Mouse (Mus musculus): Measurements from ENCODE around the gene Syde2. TPM values are rescaled to one million over a fixed set of nuclear protein-coding genes. Genes with fewer than 3 reads are reported as not detected.
"Not testable (repeated sequence)": the region's sequence is repeated elsewhere in the genome, so short reads cannot be mapped to it uniquely, and the experiment has no call there.

Syde2 gene
- total RNA-seq, 2 experiments from 2014 or later = 0.92 to 1.2 TPM

DNA sequence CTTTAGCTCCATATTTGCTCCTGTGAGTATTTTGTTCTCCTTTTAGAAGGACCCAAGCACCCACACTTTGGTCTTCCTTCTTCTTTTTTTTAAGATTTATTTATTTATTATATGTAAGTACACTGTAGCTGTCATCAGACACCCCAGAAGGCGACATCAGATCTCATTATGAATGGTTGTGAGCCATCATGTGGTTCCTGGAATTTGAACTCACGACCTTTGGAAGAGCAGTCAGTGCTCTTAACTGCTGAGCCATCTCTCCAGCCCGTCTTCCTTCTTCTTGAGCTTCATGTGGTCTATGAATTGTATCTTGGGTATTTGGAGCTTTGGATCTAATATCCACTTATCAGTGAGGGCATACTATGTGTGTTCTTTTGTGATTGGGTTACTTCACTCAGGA is 22.1 kb upstream of the Syde2 start:
- DNase-seq = not testable (repeated sequence)

DNA sequence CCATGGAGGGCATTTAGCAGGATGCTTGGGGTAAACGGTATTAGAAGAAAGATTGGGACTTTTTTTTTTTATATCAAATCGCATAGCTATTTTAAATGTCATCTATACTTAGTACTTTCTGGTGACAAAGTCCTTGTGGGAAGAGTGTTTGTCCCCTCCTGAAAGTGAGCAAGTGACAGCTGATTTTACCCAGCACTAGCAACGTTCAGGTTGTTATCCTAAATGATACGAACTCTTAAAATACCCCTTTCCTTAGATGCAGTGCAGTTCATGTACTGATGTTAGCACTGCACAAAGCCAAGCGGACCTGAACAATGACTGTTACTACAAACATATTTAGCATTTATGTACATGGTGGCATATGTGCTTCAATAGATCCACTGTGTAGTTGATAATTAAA is 20.9 kb upstream of the Syde2 start:
- DNase-seq = no peak

DNA sequence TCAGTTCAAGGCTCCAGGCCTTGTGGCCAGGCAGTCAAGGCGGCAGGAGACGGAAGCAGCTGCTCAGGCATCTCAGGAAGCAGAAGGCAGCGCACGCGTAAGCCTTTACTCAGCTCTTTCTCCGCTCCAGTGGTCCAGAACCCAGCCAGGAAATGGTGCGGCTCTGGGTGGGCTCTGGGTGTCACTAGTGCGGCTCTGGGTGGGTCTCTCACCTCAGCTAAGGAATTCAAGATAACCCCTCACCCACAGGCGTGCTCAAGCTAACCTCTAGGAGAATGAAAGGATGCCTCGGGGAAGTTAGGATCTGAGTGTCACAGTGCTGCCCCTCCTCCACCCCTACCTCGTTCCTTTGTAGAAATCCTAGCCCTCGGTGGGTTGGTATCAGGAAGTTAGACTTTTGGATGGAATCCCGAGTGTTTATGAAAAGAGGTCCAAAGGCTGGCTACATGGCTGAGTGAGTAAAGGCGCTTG is 18.6 kb upstream of the Syde2 start:
- no peak for DNase-seq

DNA sequence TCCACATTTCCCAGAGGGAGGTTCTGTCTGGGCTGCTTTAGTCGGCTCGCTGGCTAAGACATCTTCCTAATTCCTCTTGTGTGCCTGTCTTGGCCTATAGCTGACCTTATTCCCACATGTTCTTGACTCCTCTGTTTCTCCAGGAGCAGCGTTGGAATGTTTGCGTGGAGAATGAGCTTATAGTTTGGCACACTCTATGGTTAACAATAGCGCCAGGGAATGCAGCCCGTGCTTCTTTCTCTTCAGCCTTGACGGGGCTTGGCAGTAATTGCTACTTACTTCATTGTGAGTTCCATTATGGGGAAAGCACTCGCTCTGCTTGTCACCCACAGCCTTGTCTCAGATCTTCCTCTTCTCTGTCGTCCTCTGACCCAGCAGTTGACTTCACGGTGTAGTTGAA is 16.2 kb upstream of the Syde2 start:
- no peak for DNase-seq

DNA sequence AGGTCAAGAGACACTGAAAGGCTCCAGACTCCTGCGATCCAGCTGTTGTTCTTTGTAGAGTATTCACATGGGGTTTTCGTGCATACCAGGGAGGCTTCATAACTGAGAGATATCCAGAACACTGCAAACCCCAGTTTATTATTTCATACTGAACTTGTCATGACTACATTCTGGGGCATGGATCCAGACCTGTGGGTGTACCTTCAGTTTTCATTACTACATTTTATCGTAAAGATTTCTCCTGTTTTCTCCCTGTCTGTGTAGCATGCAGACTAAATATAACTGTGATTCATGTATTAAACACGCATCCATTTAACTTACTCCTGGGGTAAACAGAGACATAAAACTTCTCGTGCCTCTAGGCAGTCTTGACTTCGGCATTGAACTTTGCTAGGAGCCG is 12.7 kb upstream of the Syde2 start:
- no peak for DNase-seq

DNA sequence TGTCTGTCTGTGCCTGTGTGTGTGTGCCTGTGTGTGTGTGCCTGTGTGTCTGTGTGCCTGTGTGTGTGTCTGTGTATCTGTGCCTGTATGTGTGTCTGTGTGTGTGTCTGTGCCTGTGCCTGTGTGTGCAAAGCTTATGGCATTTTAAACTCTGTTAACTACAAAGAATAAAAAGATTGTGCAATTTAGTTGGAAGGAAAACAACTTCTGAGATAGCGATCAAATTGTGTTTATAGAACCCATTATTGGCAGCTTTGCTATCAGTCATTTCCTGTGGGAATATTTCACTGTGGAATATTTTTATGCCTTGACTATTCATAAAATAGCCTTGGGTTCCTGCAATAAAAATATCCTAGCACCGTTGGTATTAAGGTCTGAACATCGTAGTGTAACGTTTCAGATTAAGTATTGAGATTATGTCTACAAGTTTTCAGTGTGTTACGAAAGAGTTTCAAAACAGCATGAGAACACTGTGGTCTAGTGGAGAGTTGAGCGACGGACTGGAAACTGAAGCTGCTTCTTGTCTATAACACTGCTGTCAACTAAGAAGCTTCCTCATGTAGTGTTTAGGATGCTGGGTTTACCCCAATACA is 2.2 kb upstream of the Syde2 start:
- DNase-seq = peak; percentile 1

DNA sequence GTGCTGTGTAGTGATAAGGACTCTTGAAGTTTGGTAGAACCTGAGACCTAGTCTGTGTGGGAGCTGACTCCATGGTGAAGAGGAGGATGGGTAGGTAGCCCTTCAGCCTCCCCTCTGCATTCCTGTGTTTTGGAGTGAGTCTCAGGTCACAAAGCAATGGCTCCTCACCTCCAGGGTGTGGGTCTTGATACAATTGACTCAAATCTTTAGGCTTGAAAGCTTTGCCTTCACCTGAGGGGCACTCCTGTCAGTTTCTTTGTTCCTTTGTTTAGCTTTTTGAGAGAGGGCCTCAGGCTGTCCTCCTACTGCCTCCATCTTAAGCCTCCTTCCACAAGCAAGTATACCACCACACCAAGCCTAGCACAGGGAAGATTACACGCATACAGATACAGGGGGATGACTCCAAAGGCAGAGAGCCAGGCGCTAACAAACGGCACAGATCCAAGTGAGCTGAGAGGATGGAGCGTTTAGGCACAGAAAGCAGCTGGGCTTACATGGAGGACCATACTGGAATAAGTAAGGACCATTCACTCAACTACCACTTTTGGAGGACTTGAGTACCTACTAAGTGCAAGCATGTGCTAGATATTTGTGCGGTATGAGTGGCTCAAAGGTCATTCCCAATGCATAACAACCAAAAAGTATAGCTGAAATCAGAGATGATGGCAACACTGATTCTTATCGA is 1.2 kb upstream of the Syde2 start:
- DNase-seq = peak; percentile 1

DNA sequence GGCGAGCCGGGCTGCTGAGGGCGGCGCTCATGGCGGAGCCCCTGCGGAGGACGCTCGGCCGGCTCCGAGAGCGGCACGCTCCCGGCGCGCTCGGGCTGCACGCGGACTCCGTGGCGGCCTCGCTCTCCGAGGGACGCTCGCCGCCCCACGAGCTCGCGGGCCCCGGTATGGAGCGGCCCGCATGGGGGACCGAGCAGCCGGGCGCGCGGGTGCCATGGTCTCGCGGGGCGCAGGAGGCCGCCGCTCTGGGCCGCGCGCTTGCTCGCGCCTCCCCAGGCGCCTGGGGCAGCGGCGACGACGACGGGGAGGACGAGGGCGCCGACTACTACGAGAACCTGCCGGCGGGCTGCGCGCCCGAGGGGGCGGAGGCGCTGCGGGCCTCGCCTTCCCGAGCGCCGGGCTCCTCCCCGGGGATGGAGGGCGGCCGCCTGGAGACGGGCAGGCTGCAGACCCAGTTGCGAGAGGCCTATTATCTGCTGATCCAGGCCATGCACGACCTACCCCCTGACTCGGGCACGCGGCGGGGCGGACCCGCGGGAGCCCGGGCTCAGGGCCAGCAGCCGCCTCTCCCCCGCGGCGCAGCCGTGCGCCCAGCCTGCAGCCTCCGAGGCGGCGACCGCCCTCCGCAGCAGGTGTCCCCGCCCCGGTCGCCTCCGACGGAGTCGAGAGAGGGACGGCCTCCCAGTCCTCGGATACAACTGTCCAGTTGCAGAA is 457 bp downstream of the Syde2 start:
- DNase-seq = peak; percentile 87

DNA sequence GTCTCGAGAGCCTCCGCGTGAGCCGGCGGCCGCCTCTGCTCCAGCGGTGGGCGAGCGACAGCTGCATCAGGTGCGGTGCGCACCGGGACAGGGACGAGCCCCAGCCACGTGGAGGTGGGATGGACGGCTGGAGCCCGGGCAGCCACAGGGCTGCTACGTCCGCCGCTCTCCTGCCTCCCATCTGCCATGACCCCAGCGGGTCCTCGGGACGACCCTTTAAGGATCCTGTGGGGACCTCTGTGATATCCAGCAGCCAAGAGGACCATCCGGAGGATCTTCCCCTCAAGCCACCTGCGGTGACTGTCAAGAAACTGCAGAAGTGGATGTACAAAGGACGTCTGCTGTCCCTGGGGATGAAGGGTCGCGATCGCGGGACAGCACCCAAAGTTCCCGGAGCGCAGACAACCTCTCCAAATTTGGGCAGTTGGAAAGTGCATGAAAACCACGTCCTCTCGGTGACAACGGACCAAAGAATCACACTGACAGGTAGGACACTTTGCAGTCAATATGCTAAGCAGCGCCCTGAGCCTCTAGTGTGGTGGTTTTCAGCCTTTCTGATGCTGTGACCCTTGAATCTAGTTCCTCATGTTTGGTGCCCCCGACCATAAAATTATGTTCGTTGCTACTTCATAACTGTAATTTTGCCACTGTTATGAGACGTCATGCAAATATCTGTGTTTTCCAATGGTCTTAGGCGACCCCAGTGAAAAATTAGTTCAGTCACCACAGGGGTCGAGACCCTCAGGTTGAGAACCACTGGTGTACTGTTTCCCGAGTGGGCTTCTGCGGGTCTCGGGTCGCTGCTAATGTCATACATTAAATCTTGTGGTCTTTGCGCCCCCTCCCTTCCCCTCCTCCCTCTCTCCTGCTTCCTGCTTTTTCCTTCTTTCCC is 1.3 kb downstream of the Syde2 start:
- DNase-seq = no peak

DNA sequence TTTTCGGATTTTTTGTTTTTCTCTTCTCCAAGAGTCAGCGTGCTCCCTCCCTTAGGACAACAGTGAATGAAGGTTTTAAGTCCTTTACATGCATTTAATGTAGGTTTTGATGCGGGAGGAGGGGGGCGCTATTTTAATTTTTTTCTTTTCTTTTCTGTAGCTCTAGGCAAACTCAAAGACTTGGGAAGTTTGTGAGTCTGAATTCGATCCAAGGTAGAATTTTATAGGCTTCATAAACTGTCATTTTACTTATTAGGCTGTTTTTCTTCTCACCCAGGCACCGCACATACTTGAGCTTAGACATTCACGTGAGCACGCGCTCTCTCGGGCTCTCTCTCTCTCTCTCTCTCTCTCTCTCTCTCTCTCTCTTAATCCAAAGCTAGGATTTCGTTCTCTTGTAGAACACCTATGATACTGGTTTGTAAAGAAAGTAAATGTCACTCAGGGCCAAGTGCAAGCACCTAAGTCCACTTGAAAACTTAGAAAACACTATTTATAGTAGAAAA is 2.0 kb downstream of the Syde2 start:
- DNase-seq = no peak

DNA sequence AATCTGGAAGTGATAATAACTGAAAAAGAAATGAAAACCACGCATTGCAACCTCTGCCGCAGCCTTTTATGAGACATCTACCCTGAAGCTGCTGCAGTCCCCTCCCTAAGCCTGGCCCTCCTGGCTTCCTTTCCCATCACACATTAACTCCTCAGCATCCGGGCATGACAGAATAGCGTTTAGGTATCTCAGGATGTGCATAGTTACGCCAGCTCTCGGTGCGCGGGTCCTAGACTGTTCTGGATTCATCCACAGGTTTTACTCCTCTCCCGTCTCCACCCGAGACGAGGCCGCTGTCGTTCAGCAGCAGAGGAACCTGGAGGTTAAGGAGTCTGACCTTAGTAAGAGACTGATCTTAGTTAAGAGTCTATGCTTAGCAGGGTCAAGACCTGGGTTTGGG is 3.5 kb downstream of the Syde2 start:
- no peak for DNase-seq

DNA sequence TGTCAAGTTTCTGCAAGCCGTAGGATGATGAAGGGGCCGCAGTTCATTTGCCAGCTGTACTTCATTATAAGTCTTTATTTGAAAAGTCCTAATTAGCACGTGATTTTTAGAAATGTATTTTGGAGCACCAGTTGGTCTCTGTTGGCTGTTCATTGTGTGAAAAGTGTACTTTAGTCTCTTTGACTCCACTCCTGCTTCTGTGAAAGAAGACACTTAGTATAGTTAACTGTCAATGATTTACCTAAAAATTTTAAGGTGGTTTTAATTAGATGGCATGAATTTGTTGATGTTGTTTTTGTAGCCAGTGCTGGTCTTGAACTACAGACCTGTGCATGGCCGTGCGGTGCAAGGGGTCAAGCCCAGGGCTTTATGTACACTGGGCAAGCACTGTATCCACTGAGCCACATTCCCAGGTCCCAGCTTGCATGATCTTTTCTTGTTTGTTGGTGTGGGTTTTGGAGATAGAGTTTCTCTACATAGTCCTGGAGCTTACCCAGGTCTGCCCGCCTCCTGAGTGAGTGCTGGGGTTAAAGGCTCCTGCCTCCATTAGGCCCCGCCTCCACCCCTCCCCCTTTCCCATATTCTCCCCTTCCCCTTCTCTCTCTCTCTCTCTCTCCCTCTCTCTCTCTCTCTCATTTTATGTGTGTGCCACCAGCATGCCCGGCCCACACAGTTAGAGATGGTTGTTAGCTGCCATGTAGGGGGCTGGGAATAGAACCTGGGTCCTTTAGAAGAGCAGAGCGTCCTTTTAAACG is 4.5 kb downstream of the Syde2 start:
- DNase-seq = no peak

DNA sequence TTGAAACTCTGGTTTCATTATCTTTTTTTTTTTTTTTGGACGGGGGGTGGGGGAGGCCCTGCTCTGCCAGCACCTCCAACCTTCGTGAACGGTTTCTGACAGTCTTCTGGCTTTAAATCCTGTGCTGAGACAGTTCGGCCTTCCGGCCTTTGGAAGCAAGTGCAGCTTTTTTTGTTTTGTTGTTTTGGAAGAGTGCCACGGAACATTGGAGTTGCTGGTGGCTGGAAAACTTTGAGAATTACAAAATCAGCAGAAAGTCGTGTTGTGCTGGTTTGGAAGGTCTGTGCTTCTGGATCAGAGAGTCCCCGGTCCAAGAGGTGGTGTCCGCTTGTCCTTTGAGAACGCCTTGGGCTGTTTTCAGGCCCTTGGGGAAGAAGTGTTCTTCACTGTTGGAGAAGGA is 5.1 kb downstream of the Syde2 start:
- DNase-seq = peak; percentile 58

DNA sequence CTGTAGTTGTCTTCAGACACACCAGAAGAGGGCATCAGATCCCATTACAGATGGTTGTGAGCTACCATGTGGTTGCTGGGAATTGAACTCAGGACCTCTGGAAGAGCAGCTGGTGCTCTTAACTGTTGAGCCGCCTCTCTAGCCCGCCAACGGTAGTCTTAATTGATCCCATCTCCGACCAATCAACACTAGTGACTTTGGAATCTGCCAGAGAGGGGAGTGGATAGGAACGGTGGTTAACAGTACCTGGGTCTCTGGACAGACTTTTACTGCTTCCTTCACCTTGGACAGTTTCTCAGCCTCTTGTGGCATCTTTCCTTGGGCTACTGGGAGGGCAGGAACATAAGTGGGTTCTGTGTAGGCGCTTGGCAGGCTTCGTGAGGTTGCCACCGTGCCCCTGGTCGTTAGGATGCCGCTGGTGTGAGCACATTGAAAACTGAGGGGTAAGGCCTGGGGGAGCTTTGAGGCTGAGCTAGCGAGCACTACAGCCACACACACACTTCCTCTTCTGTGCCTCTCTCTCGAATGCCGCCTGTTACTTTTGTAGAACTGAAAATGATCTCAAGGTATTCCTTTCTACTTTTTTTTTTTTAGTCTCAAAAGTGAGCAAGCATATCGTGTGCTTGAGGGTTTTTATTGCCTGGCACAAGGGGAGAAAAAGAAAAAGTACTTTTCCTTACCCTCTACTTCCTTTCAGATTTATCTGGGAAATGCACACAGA is 6.0 kb downstream of the Syde2 start:
- no peak for DNase-seq

DNA sequence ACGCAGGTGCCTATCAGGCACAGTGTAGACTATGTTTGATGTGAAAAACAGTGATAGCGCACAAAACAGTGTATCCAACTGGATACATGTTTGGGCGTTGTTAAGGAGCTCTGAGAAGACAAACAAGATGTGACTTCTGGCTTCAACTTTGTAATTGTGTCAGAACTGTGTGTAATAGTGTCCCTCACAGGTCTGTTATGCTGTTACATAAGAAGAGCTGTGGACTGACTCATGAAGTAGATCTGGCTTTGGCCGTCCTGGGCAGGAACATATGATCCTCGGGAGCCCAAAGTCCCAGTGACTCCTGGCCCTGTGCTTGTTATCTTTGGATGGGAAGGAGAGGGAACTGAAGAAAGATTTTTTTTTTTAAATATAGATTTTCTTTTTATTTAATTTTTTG is 7.8 kb downstream of the Syde2 start:
- peak; percentile 38 for DNase-seq

DNA sequence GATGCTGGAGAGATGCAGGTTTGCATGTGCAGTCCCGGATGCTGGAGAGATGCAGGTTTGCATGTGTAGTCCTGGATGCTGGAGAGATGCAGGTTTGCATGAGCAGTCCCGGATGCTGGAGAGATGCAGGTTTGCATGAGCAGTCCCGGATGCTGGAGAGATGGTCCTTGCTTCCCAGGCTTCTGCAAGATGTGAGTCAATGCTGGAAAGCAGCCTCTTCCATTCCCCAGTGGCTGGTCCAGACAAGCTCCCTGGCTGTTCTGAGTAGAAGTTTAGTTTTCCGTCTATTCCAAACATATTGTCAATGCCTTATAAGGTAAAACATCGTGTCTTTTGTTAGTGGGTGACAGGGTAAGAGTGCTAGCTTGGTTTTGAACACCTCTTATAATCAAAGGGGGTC is 8.9 kb downstream of the Syde2 start:
- peak; percentile 27 for DNase-seq

DNA sequence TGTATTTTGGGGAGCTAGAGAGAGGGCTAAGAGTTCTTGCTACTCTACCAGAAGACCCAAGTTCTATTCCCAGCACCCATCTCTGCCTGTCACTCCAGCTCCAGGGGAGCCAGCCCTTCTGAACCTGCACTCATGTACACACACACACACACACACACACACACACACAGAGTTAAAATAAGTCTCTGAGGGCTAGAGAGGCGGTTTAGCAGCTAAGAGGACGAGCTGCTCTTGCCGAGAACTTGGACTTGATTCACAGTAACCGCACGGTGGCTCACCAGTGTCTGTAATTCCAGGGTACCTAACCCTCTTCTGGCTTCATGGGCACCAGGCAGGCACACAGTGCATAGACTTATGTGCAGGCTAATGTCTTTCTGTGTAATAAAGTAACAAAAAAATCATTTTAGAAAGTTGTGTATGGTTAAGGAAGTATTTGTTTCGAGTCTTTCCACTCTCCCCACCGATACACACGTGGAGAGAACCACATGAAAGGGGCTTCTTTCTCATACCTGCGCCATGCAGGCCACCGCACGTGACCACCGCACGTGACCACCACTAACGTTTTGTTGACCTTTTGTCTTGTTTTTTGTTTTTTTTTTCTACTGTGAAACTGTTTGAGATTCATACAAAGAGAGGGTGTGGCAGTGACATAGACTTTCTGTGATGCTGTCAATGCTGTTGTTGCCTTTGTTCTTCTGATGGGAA is 16.8 kb downstream of the Syde2 start:
- DNase-seq = no peak

DNA sequence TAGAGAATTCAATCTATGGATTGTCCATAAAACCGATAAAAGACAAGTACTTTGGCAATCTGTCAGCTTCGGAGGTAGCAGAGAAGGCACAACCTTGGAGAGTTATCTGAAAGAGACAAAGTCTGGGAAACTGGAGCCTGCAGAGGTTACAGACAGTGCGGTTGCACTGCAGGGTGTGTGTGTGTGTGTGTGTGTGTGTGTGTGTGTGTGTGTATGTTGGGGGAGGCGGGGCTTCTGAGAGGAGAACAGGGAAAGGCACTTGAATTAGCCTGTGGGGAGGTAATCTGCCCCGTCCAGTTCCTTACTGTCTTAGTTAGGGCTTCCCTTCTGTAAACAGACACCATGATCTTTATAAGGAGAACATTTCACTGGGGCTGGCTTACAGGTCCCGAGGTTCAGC is 20.2 kb downstream of the Syde2 start:
- DNase-seq = no peak

DNA sequence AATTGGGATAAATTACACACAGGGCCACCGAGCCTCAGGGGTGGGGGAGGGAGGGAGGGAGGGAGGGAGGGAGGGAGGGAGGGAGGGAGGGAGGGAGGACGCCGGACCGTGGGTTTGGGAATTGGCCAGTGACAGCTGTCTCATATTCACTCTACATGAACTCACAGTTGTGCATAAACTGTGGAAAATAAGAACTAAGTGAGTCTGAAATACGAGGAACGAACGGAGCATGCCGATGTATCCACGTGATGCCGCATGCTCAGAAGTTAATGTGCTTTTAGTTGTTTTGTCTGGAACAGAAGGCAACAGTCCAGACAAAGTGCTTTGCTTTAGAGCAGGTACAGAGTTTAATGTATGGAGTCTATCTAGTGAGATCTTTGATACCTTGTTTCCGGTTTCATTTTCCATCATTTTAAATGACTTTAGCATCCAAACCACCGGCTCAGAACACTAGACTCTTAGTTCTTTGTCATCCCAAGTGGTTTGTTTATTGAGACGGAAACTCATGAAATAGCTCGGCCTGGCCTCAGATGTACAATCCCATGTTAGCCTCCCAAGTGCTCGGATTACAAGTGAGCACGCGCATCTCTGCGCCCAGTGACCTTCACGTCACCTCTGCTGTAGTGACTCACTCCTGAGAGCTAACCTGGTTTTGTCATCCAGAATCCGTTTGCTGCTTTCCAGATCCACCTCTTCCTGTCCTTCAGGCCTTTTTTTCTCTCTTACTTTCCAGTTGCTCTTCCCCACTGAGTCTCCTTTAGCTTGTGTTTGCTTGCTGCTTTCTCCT is 22.4 kb downstream of the Syde2 start:
- DNase-seq = peak; percentile 51

All from gastrocnemius, postnatal 25 days (tissue).